Mouse (Mus musculus) embryo, embryonic 10.5 days (tissue): ENCODE data around the gene Gnao1.
A peak's percentile ranks its signal among the peaks of the same experiment; 100 is the strongest.

Experiments
- DNase-seq: peaks from one replicate; pipeline ENCODE4 v3.0.0-alpha.2; 2015; ENCODE audit warnings: low spot score

Gnao1 gene

DNA sequence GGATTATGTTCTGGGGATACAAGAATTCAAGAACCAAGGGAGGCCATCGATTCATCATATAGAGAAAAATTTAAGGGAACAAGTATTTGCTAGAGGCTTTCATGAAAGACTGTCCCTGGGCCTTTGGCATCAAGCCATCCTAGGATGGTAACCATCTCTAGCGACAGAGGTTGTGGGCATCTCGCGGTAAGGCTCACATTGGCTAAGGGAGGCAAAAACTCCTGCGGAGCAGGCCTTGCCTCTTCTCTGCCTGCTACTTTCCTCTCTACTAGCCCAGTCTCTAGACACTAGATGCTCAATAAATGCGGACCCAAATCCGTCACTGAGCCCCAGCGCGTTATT is at the start of gene Gnao1:
Gnao1 (plus strand) TSS at position 281 of the 342 bp plus-strand sequence.
- no peak for DNase-seq

GRCm38 (mm10) chr8:93777605-93778004 is 32.2 kb upstream of the Gnao1 start:
- DNase-seq, result no peak

DNA sequence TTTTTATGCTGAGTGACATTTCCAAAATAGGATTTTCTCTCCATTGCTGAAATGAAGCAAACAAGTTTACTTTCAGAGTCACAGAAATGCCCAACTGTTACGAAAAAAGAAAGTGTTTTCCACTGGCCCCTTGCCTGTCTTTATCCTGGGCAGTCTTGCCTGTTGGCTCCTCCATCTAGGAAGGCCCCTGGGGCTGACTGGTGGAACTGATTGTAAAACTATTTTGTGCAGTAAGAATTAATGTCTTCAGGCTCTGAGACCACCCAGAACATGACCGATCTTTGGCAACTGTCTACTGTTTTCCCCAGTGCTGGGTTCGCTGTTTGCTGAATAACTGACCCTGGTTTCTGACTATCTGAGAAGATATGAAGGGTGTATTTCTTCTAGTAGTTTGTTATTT is 540 bp upstream of the Gnao1 start:
- no peak for DNase-seq

GRCm38 (mm10) chr8:93810028-93810858 is 477 bp downstream of the Gnao1 start:
- DNase-seq, result peak; percentile 91

DNA sequence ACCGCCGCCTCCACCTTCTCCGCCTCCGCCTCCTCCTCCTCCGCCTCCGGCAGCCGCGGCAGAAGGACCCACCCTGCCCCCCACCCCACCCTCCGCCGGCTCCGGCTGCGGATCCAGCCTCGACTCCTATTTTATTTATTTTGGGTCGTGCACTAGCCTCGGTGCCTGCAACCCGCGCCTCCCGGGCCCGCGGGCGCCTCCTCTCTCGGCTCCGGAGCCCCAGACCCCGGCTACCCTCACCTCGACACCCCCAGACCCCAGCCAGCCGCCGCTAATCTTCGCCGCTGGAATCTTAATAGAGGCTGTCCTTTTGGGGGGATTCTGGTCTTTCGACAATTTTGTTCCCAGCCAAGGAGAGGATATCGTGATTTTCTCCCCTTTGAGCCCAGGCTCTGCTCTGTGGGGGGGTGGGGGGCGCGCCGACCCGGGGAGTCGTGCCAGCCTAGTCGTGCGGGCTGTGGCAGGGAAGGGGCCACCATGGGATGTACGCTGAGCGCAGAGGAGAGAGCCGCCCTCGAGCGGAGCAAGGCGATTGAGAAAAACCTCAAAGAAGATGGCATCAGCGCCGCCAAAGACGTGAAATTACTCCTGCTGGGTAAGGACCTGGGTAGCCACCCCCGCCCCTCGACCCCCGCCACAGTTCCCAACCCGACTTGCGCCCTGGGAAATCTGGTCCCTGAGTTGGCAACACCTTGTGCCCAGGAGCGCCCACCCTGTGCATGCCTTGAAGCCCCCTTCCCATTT is 1.3 kb downstream of the Gnao1 start:
- peak; percentile 36 for DNase-seq

DNA sequence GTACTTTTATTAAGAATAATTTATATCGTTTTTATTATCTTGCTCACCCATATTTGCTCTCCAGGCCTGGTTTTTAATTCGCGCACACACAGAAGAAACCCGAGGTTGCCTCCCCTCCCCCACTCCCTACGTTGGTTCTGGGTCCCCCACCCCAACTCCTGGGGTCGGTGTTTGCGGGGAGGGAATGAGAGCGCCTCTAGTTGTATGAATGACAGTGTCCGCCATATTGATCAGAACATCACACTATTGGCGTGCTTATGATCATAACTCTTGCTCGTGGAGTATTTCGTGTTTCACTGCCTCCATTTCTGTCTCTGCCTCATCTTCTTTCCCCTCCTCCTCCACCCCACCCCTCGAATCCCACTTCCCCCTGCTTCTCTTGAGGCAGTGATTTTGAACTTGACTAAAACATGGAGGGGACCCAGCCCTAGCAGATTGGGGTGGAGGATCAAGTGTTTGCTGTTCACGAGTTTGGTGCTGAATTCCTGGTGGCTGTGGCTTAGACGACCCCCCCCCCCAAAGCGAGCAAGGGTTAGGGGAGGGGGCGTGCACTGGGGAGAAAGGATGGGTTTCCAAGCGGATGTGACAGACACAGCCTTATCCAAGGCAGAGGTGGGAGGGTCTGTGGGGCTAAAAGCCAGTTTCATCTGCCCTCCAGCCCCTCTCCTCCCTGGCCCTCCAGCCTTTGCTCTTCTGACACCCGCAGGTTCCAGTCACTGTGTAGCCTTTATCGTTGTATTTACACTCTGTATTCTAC is 2.1 kb downstream of the Gnao1 start:
- DNase-seq, result peak; percentile 40

- peak; percentile 13 for DNase-seq
Observed at GRCm38 (mm10) chr8:93812566-93813404, 3.0 kb downstream of the Gnao1 start.

- peak; percentile 94 for DNase-seq
Observed at GRCm38 (mm10) chr8:93813405-93813761, 3.6 kb downstream of the Gnao1 start.

DNA sequence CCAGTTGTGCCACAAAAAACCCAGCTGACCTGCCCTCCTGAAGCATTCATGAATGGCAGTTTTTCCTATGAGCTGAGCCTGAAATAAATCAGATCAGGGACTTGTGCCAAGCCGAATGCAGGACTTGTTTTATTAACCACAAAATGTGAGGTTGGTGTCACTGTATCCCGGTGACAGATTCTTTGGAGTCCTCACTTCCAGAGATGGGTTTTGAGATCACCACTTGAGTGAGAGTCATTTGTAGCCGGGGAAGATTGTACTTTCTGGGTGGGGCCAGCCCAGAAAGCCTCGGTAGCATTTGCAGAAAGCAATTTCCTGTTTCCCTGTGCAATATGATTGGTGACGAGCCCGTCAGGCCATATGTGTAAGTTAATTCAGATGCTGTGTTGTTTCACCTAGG is 4.5 kb downstream of the Gnao1 start:
- no peak for DNase-seq

DNA sequence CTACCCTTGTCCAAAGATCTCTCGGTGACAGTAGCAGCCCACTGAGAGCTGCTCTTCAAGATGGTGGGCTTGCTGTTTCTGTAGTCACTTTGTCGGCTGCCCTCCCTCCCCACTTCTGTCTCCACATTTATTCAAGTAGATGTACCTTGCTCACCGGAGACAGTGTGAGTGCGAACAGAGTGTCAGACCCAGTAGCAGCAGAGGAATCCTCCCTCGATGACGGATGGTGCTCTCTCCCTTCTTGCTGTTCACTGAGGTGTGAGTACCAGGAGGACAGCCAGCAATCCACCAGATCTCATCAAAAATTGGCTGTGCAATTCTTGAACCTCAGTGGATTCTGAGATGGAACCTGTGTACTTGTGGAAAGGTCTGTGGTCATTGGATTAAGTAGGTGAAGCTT is 6.5 kb downstream of the Gnao1 start:
- no peak for DNase-seq

GRCm38 (mm10) chr8:93817366-93817765 is 7.6 kb downstream of the Gnao1 start:
- no peak for DNase-seq

- no peak for DNase-seq
Observed at GRCm38 (mm10) chr8:93819929-93820328, 10.2 kb downstream of the Gnao1 start.

DNA sequence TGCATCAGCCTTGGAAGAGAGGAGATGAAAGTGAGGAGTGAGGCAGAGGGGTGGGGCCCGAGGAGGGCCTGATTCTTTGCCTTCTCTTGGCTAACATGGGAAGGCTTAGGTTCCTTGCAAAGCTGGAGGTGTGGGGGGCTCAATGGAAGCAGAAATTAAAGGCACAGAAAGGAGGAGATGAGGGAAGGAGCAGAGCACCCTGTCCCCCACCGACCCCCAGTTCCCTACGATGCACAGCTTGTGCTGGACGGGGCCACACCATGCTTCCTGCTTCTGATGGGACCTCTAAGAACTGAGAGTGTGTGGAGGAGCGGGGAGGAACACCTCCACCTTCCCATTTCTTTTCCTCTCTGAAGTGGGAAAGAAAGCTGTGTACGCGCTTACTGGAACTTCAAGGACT is 11.6 kb downstream of the Gnao1 start:
- DNase-seq, result no peak

DNA sequence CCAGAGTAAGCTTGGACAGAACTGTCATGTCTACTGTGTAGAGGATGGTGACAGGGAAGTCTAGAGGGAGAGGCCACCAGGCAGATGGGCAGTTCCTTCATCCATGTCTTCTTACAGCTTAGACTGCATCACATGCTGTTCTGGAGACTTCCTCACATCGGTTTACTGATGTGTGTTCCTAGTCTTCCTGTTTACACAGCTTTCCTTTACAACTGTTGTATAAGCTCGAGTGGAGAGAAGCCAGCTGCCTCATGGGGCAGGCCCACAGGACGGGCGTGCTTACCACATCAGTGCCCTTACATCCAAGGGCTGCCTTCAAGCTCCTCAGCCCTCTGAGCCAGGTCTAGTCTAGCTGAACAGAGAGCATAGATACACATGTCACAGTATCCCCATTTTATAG is 15.6 kb downstream of the Gnao1 start:
- DNase-seq, result no peak

- no peak for DNase-seq
Observed at GRCm38 (mm10) chr8:93830626-93831025, 20.9 kb downstream of the Gnao1 start.

DNA sequence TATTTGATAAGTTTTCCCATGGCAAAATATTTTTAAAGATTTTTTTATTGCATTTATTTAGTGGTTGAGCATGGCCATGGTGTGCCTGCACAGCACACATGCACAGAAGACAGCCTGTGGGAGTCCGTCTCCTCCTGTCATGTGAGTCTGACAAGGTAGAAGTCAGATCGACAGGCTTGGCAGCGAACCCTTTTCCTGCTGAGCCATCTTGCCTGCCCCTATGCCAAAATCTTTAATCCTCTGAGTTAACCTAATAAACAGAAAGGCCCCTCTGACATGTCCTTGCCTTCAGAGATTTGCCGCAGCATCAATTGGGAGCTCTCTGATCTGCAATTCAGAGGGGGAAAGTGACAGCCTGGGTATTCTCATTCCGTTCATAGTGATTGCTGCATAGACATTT is 26.0 kb downstream of the Gnao1 start:
- no peak for DNase-seq

DNA sequence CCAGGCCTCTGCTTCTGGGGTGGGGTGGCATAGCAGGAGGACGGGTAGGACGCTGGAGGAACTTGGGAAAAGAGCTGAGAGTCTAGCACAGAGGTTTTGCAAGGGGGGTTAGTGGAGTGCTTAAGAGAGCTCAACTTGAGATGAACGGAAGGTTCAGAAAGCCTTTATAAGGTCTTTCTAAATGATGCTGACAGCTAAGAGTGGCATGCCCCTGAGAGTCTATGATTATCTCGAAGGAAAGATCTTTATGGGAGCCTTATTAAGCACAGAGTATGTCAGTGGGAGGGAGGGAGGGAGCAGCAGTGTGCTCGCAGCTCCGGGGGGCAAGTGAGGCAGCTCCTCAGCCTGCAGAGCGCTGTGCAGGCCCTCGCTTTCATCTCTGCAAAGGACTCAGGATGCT is 29.3 kb downstream of the Gnao1 start:
- no peak for DNase-seq

DNA sequence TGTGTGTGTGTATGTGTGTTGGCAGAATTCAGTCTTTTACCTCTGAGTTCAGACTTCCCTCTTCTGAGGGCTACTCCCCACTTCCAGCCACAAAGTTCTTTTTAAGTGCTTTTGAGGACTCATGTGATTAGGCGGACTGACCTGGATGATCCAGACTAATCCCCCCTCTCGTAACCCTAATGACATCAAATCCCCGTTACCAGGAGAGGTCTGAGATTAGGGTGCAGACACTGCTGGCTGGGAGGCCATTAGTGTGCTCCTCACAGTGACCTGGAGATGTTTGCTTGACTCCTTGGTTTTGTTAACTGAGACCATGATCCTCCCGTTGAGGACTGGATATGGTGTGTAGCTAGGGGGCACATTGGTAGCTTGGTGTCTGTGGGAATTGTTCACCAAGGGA is 30.7 kb downstream of the Gnao1 start:
- DNase-seq, result no peak

GRCm38 (mm10) chr8:93840956-93841752 is 31.4 kb downstream of the Gnao1 start:
- no peak for DNase-seq

DNA sequence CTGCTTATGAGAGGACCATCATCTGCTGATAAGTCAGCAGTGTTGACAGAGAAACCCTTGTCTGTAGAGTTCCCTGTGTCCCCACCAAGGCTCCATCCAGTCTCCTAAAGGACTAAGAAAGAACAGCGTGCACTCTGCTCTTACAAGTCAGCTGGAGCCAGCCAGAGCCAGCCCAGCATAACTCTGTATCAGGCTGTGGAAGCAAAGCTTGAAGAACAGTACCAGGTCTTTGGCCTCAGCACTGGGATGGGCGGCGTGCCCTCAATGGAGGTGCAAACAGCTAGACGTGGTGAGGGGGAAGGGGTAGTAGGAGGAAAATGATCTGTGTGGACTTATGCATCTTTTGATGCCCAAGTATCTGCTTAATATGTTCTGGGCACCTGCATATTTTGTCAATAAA is 32.8 kb downstream of the Gnao1 start:
- DNase-seq, result no peak

GRCm38 (mm10) chr8:93843858-93844502 is 34.2 kb downstream of the Gnao1 start:
- DNase-seq, result peak; percentile 30
